Mouse (Mus musculus): Measurements from ENCODE around the gene Zbtb22.
"Not testable (repeated sequence)": the region's sequence is repeated elsewhere in the genome, so short reads cannot be mapped to it uniquely, and the experiment has no call there.

Zbtb22 gene

DNA sequence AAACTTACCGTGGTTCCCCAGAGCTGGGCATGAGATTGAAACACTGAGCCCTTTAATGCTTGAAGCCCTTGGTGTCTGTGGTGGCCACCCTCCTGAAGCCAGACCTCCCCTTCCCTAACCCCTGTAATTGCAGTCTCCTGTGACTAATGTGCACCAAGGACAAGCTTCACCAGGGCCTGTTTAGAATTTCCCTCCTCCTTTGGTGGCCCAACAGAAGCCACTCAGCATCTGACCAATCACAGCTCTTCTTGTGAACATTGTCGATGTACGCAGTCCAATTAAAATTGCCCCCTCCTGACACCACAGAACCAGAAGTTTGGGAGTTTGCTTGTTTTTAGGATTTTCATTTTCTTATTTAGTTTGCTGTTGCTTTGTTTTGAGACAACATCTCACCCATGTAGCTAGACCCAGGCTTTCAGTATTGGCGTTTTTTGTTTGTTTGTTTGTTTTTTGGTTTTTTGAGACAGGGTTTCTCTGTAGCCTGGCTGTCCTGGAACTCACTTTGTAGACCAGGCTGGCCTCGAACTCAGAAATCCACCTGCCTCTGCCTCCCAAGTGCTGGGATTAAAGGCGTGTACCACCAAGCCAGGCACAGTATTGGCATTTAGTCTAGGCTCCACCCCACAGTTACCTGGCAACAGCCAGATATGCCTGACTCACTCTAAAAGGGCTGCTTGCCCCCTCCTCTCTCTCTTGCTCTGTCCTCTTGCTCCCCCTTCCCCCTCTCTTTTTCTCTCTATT, 11.6 kb upstream of the Zbtb22 start:
- not testable (repeated sequence) for DNase-seq (ENCODE audit: low spot score in 2 of 2)

DNA sequence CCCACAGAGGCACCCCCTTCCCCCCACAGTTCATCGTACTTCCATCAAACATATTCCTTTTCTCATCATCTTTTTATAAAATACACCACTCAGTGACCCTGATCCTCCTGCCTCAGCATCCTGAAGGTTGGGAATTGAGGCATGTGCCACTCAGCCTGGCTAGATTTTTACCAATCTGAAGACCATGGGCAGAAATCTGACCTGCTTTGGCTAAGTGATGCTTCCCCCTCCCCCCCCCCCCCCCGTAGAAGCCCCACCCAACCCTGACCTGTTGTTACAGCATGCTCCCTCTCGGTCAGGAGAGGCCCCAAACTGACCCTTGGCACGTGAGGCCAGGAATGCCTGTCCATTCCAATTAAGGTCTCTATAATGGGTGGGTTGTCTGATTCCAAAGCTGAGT, 10.9 kb upstream of the Zbtb22 start, which contains the start of gene Platr17:
Gene Platr17 (plus strand): TSS at position 301 of the 400 bp plus-strand sequence.
- not testable (repeated sequence) for DNase-seq (ENCODE audit: low spot score in 2 of 2)

DNA sequence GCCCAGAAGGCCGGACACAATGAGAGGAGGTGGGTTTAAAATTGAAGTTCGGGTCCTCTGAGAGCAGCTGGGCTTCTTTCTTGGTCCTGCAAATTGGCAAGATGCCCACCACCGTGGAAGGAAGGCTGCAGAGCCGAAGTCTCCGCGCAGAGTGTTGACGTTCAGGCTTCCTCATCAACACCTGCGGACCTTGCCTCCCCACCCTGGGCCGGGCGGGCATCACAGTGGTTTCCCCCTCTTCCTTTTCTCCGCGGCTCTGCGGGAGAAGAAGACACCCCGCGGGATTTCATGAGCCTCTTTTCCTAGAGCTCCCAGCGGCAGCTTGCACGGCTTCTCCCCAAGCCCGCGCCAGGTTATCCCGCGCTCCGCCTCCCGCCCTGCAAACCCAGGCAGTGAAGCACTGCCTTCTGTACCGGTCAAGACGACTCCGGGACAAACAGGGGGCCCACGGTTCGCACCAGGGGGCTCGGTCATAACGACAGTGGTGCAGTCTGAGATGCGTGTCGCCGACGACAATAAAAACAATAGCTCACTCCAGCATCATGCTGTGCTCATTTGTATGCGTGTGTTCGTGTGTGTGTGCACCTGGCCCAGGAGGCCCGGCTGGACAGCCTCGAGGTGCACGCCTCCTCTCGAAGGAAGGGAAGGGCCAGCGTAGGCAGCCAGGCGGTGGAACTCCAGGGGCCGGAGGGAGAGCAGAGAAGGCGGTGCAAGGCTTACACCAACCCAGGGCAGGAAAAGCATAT, 7.2 kb upstream of the Zbtb22 start:
- DNase-seq (ENCODE audit: low spot score in 2 of 2) = peak; percentile 60 to 65

DNA sequence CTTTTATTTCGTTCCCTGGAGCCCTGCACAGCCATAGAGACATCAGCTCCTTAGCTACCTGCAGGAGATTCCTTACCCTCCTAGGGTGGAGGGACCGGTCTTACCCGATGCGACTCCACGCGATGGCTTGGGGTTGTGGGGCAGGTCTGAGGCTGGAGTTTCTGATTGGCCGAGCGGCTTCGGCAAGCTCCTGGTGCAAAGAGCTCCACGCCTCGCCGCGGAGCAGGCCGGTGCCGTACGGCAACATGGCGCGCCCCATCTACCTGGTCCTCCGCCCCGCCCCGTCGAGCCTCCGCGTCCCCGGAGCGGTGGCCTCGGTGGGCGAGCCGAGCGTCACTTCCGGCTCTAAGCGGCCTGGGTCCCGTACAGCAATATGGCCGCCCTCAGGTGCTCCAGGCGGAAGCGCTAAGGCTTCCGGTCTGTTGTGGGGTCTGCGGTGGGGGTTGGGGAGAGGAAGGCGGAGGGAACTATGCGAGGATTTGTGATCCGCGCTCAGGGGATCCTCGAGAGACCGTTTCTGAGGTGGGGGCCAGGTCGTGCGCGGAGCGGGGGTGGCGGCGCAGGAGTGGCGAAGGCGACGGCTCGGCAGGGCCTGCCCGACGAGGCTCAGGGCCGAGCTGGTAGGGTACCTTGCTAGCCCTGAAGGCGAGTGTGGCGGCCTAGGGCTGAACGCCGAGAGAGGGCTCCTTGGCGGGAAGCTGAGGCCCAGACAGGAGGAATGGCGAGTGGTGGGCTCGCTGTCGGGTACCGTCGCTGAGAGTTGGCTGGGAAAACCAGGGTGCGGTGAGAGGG, 6.4 kb upstream of the Zbtb22 start, which contains the start of gene Daxx:
Gene Daxx (plus strand): TSS at position 338 of the 792 bp plus-strand sequence.
- peak; percentile 99 for DNase-seq (ENCODE audit: low spot score in 2 of 2)

DNA sequence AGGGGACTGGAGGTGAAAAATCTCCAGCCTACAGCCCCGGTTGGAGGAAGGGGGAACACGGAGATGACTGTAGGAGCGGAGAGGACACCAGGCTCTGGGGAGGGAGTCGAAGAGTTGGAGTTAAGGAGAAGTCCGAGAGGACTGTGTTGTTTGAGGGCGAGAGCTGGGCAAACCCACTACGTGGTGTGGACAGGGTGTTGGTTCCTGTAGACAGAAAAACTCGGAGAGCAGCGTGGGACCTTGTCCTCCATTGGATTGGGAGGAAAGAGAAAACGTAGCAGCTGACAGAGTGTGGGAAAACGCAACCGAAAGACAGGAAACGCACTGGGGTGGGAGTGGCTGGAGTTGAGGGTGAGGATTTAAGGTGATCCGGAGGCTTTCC, 5.8 kb upstream of the Zbtb22 start:
- peak in 1 of 2 experiments; percentile 63 for DNase-seq (ENCODE audit: low spot score in 2 of 2)

DNA sequence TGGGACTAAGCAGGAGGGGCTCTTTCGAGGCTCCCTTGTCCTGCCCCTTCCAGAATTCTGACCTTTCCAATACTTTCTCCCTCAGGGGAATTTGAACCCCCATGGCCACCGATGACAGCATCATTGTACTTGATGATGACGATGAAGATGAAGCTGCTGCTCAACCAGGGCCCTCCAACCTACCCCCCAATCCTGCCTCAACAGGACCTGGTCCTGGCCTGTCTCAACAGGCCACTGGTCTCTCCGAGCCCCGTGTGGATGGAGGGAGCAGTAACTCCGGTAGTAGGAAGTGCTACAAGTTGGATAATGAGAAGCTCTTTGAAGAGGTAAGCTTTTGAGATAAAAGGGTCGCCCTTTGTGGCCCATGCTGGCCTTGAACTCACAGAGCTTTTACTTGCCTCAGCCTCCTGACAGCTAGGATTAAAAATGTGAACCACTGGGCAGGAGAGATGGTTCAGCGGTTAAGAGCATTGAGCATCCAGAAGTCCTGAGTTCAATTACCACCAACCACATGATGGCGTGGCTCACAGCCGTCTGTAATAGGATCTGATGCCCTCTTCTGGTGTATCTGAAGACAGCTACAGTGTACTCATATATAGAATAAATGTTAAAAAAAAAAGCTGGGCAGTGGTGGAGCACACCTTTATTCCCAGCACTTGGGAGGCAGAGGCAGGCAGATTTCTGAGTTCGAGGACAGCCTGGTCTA, 5.2 kb upstream of the Zbtb22 start:
- no peak for DNase-seq (ENCODE audit: low spot score in 2 of 2)

DNA sequence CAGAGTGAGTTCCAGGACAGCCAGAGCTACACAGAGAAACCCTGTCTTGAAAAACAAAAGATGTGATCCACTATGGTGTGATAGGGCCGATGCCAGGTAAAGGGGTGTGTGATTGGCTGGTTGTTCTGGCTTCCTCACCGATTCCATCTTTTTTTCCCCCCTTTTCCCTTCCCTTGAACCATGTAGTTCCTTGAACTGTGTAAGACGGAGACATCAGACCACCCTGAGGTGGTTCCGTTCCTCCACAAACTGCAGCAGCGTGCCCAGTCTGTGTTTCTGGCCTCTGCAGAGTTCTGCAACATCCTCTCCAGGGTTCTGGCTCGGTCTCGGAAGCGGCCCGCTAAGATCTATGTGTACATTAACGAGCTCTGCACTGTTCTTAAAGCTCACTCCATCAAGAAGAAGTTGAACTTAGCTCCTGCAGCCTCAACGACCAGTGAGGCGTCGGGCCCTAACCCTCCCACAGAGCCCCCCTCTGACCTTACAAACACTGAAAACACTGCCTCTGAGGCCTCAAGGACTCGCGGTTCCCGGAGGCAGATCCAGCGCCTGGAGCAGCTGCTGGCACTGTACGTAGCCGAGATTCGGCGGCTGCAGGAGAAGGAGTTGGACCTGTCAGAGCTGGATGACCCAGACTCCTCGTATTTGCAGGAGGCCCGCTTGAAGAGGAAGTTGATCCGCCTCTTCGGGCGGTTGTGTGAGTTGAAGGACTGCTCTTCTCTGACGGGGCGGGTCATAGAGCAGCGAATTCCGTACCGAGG, 4.5 kb upstream of the Zbtb22 start:
- no peak for DNase-seq (ENCODE audit: low spot score in 2 of 2)

DNA sequence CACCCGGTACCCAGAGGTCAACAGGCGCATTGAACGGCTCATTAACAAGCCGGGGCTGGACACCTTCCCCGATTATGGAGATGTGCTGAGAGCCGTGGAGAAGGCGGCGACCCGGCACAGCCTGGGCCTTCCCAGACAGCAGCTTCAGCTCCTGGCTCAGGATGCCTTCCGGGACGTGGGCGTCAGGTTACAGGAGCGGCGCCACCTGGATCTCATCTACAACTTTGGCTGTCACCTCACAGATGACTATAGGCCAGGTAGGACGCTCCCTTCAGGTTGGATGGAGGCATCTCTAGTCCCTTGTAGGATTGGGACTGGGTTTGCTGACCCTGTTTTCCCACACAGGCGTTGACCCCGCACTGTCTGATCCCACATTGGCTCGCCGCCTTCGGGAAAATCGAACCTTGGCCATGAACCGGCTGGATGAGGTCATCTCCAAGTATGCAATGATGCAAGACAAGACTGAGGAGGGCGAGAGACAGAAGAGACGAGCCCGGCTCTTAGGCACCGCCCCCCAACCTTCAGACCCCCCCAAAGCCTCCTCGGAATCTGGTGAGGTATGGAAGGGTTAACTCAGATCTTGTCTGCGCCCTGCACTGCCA, 3.8 kb upstream of the Zbtb22 start:
- no peak for DNase-seq (ENCODE audit: low spot score in 2 of 2)

DNA sequence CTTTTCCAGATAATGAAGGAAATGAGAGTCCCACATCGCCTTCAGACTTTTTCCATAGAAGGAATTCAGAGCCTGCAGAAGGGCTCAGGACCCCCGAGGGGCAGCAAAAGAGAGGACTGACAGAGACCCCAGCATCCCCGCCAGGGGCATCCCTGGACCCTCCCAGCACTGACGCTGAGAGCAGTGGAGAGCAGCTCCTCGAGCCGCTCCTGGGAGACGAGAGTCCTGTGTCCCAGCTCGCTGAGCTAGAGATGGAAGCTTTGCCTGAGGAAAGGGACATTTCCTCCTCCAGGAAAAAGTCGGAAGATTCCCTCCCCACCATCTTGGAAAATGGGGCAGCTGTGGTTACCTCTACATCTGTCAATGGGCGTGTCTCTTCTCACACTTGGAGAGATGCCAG, 2.4 kb upstream of the Zbtb22 start:
- DNase-seq (ENCODE audit: low spot score in 2 of 2) = no peak

DNA sequence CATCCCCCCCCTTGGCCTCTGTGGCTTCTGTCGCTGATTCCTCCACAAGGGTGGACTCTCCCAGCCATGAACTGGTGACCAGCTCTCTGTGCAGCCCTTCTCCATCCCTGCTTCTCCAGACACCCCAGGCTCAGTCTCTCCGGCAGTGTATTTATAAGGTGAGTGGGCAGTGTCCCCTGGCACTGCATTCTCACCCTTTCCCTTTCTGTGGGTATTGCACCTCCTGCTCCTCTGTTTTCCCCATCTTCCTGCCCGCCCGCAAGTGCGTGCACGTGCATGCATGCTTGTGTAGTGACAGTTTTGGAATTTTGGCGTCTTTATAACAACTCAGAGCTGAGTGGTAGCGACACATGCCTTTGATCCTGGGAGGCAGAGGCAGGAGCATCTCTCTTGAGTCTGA, 1.8 kb upstream of the Zbtb22 start:
- no peak for DNase-seq (ENCODE audit: low spot score in 2 of 2)

DNA sequence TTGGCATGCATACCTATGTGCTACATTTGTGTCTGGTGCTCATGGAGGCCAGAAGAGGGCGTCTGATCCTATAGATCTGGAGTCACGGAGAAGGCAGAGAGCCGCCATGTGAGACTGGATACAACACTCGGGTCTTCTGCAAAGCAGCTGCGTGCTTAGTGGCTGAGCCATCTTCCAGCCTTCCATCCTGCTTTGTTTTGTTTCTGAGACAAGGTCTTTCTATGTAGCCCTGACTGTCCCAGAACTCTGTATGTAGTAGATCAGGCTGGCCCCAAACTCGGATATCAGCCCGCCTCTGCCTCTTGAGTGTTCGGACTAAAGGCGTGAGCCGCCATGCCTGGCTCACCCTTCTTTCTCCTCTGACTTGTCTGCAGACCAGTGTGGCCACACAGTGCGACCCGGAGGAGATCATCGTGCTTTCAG, 724 bp upstream of the Zbtb22 start:
- DNase-seq (ENCODE audit: low spot score in 2 of 2) = no peak

DNA sequence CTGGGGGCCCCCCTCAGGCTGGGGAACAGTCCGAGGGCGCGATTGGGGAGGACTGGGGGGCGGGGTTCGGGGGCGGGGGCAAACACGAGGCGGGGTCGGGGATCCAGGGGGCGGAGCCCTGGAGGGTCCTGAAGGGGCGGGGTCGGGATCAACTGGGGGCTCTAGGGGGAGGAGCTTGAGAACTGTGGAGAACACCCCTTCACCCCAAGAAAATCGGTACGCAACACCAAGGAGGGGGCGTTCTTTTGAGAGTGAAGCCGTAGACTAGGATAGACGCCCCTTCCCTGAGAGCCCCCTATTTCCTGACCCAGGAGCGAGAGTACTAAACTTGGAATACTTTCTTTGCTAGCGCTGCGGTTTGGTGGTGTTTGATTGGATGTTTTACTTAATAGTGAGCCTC, 590 bp downstream of the Zbtb22 start:
- no peak for DNase-seq (ENCODE audit: low spot score in 2 of 2)

DNA sequence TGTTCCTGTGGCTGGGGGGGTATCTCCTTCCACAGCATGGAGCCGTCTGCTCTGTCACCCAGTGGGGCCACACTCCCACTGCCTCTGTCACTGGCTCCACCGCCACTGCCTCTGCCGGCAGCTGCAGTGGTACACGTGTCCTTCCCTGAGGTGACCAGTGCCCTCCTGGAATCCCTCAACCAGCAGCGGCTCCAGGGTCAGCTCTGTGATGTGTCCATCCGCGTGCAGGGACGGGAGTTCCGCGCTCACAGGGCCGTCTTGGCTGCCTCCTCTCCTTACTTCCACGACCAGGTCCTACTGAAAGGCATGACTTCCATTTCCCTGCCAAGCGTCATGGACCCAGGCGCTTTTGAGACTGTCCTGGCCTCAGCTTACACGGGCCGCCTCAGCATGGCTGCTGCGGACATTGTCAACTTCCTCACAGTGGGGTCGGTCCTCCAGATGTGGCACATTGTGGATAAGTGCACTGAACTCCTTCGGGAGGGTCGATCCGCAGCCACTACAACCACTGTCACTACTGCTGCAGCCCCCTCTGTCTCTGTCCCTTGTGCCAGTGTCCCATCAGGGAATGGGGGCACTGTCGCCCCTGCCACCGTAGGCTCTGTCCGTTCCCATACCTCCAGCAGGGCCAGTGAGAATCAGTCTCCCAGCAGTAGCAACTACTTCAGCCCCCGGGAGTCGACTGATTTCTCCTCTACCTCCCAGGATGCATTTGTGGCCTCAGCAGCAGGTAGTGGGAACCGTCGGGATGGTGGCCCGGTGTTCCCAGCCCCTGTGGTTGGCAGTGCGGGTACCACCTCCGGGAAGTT, 1.3 kb downstream of the Zbtb22 start:
- DNase-seq (ENCODE audit: low spot score in 2 of 2) = no peak

DNA sequence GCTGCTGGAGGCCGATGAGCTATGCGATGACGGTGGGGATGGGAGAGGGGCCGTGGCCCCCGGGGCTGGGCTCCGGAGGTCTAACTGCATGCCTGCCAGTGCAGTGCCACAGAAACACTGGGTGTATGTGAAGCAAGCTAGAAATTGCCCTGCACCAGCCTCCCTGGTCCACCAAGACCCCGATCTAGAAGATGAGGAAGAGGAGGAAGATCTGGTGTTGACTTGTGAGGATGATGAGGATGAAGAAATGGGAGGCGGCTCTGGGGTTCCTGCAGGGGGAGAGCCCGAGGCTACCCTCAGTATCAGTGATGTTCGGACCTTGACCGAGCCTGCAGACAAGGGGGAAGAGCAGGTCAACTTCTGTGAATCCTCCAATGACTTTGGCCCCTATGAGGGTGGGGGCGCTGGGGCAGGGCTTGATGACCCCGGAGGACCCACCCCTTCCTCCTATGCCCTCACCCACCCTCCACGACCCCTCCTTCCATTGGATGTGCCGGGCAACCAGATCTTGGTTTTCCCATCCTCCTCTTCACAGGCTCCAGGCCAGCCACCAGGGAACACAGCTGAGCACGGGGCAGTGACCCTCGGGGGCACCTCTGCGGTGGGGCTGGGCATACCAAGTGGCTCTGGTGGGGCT, 2.1 kb downstream of the Zbtb22 start:
- no peak for DNase-seq (ENCODE audit: low spot score in 2 of 2)

DNA sequence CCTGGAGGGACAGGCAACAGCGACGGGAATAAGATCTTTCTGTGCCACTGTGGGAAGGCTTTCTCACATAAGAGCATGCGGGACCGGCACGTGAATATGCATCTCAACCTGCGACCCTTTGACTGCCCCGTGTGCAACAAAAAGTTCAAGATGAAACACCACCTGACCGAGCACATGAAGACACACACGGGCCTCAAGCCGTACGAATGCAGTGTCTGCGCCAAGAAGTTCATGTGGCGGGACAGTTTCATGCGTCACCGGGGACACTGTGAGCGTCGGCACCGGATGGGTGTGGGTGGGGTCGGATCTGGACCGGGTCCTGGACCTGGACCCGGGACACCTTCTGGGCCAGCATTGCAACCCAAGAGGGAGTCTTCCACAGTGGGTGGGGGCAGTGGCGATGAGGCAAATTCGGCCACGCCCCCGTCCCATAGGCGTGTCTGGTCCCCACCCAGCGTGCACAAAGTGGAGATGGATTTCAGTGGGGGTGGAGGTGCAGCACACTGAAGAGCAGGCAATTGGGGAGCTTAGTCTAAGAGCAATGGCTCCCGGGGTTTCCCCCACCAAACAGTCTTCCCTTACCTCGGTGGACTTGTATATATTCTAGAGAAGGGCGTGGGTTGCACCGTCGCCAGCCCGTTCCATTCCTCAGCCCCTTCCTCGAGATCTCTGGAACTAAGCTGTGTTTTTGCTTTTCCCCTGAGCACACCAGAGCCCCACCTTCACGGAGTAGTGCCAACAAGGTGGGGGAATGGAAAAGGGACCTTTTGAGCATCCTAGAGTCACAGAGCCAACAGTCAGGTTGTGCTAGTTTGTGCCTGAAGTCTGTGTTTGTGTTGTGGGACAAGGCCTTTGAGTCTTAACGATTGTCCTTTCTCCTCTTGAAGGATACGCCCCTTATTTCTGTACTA, 2.8 kb downstream of the Zbtb22 start:
- DNase-seq (ENCODE audit: low spot score in 2 of 2) = peak in 1 of 2 experiments; percentile 62

DNA sequence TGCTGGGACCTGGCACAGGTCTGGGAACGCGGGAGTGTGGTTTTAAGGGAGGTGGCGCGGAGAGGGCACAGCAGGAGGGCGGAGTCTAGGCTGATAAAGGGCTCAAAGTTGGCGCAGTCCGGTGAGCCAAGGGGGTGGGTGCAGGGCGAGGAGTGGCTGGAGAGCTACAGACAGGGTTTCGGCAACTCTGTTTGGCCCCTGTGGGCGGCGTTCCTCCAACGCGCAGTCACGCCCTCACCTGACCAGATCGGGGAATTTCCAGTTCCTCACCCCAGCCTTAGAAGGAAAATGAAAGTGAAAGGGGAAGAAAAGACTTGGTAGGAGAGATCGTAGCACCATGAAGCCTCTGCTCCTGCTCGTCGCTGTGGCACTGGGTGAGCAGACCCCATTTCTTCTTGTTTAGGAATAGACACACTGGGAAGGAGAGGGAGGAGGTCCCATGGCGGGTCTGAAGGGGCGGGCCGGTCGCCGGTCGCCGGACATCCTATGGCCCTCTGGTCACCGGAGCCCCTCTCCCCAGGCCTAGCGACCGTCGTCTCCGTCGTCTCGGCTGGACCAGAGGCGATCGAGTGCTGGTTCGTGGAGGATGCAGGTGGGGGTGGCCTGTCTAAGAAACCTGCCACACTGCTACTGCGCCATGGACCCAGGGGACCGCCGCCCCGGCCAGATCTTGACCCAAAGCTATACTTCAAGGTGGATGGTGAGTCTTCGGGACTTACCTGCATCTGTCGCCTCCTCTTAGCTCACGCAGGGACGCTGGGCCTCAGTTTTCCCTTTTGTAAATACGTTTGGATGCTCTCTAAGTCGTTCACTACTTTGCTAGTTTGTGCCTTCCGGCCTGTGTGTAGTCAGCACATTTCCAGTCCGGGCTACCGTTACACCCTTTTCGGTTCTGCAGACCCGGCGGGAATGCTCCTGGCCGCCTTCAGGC, 3.9 kb downstream of the Zbtb22 start:
- peak; percentile 94 to 95 for DNase-seq (ENCODE audit: low spot score in 2 of 2)

All from spleen, postnatal 36 days (tissue).